Mouse (Mus musculus) CD8-positive naive resting alpha-beta T cell, adult 57 days (primary cell): ENCODE measurements around the gene Boll. TPM values are rescaled to one million over a fixed set of nuclear protein-coding genes. Genes with fewer than 3 reads are reported as not detected.

ENCODE experiments used
- total RNA-seq: library from RNA; stranded (reverse); gene quantifications from one replicate; pipeline ENCODE4 v1.2.4, GENCODE M21; 2023

Gene Boll
- total RNA-seq, result 14.9 TPM

DNA sequence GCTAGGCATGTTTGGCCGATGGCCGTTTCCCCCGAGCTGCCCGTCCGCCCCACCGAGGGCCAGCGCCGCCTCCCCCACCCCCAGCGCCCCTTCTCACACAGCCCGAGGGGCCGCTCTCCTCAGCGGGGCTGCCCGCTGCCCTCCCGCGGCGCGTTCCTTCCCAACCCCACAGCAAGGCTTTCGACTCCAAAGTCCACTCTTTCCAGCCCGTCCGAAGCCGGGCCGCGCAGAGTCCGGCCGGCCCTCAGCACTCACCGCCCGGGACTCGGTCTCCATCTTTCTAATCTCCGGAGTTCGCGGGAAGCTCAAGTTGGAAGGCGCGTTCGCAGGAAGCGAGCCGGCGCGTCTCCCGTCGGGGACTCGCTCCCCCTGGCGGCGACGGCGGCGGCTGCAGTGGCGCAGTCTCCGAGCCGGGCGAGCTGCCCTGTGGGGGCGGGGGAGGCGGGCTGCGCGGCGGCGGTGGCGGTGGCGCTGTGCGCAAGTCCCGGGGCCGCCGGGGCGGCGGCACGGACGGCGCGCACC is at the start of gene Boll:
Boll (minus strand) TSS at position 426 of the 522 bp plus-strand sequence.

GRCm38 (mm10) chr1:55405272-55406022 is 42.2 kb upstream of the Boll start, which contains the start of gene Plcl1:
TSS of gene Plcl1 (plus strand) at chr1:55405921.

GRCm38 (mm10) chr1:55236890-55237642 is 126.2 kb downstream of the Boll start, which contains the start of gene Mars2:
TSS of gene Mars2 (plus strand) at chr1:55237177.

GRCm38 (mm10) chr1:55226011-55226857 is 137.0 kb downstream of the Boll start, which contains the start of gene Rftn2:
TSS of gene Rftn2 (minus strand) at chr1:55226782.

Other genes with a start within 250 kb of the Boll start
- gene Mob4, start 232.2 kb downstream of the Boll start, total RNA-seq, result 78.5 TPM
- 2.6 TPM for gene Rftn2, start 136.7 kb downstream of the Boll start, total RNA-seq
- 7.7 TPM for gene Mars2, start 126.3 kb downstream of the Boll start, total RNA-seq
- gene Plcl1, start 42.5 kb upstream of the Boll start, total RNA-seq, result 1.5 TPM